Mouse (Mus musculus): ENCODE results near the gene Gaa. TPM values are rescaled to one million over a fixed set of nuclear protein-coding genes. Genes with fewer than 3 reads are reported as not detected.
"Not testable (repeated sequence)": the region's sequence is repeated elsewhere in the genome, so short reads cannot be mapped to it uniquely, and the experiment has no call there.

Gaa gene
- total RNA-seq, 2 experiments from 2014 or later, result 304 to 308 TPM

DNA sequence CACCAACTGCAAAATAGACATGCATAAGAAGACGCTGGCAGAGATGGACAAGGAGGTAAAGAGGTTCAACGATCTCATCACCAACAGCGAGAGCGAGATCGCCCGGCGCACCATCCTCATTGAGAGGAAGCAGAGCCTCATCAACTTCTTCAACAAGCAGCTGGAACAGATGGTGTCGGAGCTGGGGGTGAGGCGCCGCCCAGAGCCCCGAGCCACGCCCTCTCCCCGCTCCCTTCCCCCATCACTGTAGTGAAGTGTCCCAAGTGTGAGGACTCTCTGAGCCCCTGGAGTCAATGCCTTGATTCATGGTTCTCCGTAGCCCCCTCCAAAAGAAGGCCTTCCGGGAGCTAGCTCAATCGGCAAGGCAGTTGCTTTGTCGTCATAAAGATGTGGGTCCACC is 16.7 kb upstream of the Gaa start:
- no peak for DNase-seq (ENCODE audit: extremely low spot score in 1 of 2, low spot score in 1 of 2)

DNA sequence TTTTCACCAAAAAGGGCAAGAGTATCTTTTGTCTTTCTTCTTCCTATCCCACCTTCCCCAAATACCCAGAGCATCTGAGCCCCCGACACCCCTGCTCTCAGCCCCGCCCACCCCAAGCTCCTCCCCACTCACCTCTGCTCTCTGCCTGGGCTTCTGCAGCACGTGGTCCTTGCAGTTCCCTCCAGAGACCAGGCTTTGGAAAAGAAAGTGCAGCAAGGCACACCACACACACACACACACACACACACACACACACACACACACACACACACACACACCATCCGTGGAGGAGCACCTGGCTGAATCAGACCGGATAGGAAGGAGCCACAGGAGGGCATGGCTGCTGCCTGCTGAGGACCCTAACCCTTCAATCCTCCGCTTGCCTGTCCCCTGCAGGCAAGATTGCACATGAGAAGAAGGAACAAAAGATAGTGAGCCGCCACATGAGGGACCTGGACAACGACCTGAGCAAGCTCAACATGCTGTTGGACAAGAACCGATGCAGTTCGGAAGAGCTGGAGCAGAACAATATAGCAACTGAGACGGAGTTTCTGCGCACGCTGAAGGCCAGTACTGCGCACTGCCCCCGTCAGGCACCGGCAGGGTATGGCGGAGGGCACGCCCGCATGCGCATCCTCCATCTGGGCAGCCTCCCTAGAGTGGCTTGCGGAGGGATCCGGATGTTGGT is 14.7 kb upstream of the Gaa start:
- peak in 1 of 2 experiments; percentile 30 for DNase-seq (ENCODE audit: extremely low spot score in 1 of 2, low spot score in 1 of 2)

DNA sequence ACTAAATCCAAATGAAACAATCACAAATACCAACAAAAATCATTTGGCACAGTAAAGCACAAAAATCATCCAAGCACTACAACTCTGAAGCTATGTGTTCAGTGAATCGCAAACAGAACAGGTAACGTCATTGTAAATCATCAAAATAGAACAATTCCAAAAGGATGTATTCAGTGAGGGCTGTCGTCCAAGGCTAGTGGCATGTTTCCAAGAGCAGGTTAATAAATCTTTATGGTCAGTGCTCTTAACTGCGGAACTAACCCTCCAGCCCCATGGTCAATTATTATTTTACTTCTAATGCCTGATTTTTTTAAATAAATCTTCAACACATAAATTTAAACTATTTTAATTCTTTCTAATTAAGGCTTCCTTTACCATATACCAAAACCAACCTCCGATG is 11.1 kb upstream of the Gaa start:
- DNase-seq (ENCODE audit: extremely low spot score in 1 of 2, low spot score in 1 of 2), result not testable (repeated sequence)

DNA sequence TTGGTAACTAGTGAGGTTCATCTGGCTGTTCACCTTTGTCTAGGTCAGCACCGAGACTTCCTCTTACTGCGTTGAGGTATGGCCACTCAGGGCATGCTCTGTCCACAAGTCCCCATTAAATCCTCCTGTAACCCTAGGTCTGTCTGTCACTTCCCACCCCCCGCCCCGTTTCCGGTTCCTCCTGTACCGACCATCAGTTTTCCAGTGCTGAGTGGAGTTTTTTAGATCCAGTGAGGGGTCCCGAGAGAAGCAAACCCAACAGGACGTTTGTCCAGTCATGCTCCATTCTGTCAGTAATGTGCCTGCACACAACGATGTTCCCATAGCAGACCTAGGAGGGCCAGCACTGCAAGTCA is 9.5 kb upstream of the Gaa start:
- no peak for DNase-seq (ENCODE audit: extremely low spot score in 1 of 2, low spot score in 1 of 2)

DNA sequence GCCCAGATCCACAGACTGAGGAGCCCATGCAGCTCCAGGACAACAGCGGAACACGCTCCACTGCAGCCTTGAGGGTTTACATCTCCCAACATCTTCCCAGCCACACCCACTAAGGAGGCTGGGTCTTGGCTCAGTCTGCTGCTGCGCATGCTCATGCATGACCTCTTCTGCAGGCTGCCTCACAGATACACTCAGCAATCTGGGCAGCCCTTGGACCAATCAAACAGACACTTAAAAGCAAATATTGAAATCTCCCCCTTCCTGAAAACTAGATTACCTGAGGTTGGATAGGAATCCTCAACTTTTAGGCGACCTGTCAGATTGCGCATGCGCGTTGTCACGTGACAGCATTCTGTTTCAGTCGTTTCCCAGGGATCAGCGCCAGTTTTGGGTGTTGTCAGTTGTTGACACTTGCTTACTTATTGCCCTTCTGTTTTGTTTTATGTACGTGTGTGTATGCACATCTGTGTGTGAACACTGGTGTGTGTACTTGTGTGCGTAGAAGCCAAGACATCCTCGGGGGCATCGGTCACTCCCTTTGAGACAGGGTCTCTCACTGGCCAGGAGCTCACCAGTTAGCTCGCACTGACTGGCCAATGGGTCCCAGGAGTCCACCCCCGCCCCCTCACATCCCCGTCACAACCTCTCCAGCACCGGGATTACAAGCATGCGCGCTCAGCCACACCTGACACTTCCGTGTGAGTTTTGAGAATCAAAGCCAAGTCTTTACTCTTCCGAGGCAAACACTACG is 8.9 kb upstream of the Gaa start:
- peak; percentile 53 to 58 for DNase-seq (ENCODE audit: extremely low spot score in 1 of 2, low spot score in 1 of 2)

DNA sequence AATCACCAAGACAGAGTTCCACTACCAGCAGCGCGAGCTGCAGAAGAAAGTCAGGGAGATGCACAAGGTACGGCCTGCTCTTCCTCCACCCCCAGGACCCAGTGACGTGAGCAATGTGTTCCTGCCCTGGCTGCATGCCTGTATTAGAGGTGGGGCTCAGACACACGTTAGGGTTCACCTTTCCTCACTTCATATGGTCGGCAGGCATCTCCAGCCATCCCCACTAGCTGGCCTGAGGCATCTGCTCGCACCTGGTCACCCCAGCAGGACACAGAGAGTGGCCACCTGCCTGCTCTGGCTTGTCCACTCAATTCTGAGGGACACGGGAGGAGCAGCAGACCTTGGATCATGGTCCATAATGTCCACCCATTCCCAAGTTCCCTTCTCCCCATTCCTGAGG is 7.7 kb upstream of the Gaa start:
- DNase-seq (ENCODE audit: extremely low spot score in 1 of 2, low spot score in 1 of 2), result no peak

DNA sequence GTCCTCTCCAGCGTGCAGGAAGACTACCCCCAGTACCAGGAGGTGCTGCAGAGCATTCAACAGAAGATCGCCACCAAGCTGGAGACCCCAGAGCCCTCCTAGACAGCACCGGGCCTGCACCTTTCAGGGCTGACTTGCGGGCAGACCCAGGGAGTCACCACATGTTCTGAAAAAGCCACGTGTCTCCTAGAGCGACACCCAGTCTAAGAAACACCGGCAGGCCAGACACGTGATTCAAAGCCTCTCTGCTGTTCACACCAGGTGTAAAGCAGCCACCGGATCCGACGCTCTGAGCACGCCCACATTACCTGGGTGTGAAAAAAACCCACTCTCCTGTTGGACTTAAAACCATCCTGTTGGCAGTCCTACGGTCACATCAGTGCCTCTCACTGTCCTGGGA is 3.3 kb upstream of the Gaa start:
- DNase-seq (ENCODE audit: extremely low spot score in 1 of 2, low spot score in 1 of 2), result no peak

DNA sequence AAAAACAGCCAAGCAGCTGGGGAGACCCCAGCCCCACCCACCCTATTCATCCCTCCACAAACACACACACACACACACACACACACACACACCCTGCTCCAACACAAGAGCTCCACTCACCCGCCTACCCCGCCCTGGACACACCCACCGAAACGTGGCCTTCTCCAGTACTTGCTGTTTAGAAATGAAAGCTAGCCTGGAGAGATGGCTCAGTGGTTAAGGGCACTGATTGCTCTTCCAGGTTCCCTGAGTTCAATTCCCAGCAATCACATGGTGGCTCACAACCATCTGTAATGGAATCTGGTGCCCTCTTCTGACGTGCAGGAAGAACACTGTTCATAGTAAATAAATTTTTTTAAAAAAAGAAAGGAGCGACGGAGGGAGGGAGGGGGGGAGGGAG is 1.9 kb upstream of the Gaa start:
- DNase-seq (ENCODE audit: extremely low spot score in 1 of 2, low spot score in 1 of 2), result no peak

DNA sequence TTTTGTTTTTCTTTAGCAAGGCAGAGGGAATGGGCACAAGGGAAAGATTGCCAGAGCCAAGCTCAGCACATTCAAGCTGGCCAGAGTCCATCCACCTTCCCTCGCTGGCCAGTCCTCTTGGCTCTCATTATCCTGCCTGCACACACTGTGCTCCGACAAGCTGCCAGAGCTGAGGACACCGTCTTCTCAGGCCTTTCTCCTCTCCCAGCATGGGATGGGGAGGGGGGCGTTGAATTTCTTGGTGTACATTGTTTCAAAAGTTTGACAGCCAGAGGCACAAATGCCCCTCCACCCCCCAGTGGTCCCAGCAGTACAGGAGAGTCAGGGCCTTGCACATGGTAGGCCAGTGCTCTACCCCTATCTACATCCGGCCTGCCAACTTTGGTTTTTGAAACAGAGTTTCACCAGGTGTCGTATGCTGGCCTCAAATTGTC is 429 bp upstream of the Gaa start:
- no peak for DNase-seq (ENCODE audit: extremely low spot score in 1 of 2, low spot score in 1 of 2)

DNA sequence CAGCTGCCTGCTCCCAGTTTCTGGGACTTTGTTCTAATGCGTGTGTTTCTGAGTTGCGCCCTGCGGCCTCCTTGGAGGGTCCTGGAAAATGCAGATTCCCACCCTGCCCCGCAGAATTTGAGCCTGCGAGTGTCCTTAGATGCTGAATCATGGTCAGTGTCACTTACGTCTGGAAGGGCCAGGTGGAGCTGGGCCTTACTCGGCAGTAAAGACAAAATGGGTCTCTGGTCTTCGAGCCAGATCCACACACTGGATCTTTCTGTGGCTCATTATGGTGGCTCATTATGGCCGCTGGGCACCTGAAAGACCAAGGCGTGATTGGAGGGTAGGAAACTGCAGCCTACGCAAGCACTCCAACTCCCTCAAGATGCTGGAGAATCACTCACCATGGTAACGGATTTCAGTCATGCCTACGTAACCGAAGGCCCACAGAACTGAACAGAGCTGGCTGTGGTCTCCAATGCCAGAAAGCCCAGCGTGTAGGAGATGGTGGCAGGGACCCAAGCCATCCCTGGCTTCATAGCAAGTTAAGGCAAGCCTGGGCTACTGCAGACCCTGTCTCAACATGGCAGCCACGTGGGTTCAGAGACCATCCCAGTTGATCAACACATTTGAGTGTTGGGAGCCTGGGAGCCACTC is 989 bp downstream of the Gaa start:
- peak; percentile 33 to 46 for DNase-seq (ENCODE audit: extremely low spot score in 1 of 2, low spot score in 1 of 2)

DNA sequence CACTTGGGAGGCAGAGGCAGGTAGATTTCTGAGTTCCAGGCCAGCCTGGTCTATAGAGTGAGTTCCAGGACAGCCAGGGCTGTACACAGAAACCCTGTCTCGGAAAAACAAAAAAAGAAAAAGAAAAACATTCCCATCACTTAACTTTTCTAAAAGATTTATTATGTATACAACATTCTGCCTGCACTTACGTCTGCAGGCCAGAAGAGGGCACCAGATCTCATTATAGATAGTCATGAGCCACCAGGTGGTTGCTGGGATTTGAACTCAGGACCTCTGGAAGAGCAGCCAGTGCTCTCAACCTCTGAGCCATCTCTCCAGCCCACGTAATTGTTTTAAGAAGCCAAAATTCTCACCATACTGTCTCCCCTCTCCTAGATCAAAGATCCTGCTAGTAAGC is 4.8 kb downstream of the Gaa start:
- DNase-seq (ENCODE audit: extremely low spot score in 1 of 2, low spot score in 1 of 2), result not testable (repeated sequence)

DNA sequence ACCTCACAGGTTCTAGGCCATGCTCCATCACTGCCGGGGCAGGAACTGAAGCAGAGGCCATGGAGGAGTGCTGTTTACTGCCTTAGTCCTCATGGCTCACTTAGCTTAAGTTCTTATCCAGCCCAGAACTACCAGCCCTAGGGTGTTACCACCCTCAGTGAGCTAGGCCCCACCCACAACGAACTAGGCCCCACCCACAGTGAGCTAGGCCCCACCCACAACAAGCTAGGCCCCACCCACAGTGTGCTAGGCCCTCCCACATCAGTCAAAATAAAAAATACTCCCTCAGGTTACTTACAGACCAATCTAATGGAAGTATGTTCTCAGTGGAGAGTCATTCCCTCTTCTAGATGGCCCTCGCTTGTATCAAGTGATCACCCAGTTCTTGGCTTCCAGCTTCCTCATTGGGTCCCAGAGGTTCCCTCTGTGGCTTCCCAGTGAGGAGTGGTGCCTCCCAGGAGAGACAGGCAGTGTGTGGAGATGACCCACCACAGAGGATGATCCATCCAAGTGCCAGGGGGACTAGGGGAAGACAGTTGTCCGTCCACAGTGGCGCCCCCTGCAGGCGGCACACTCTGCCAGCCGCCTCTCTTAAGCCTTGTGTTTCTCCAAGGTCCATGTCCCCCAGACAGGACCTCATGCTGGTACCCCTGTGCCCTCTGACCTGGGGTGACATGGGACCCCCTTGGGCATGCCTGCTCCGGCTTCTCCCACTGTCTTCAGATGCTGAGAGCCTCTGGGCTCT is 5.7 kb downstream of the Gaa start:
- DNase-seq (ENCODE audit: extremely low spot score in 1 of 2, low spot score in 1 of 2), result no peak

DNA sequence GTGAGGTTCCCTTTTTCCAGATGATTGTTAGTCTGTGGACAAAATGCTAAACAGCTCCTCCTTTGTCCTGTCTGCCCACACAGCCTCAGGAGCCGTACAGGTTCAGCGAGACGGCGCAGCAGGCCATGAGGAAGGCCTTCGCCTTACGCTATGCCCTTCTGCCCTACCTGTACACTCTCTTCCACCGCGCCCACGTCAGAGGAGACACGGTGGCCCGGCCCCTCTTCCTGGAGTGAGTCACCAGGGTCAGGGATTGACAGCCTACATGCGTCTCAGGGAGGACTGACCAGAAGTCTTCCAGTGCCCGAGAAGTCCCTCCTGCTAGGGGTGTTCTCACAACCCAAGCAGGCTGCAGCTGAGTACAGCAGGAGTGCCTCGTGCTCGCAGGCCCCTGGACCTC is 13.3 kb downstream of the Gaa start:
- DNase-seq (ENCODE audit: extremely low spot score in 1 of 2, low spot score in 1 of 2), result no peak

DNA sequence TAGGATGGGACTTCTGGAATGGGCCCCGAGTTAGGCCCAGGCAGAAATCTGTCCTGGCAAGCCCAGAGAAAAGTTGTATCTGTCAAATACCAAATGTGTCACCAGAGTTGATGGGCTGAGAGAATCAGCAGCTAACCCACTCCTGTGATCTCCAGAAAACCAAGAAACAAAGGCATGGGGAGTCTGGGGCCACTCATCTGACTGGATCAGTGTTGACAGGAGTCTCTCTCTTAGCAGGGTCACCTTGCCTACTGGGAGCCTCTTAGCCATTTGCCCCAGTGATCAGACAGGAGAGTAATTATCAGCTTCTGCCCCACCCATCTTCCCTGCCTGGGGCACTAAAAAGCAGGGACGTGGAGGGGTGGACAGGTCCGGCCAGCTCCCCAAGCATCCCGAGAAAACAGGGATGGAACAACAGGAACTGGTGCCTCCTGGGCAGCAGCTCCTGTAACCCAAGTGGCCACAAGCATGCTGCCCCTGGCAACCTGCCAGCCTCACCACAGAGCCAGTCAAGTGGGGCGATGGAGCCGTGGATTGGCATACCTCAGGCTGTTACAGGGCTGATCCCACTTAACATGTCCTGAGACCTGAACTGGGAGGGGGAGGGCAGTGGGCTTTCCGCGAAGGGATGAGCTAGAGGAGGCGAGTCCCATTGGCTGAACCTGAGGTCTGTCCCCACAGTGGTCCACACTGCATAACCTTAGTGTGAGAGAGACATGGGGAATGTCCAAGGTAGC is 18.3 kb downstream of the Gaa start:
- DNase-seq (ENCODE audit: extremely low spot score in 1 of 2, low spot score in 1 of 2), result peak in 1 of 2 experiments; percentile 25

DNA sequence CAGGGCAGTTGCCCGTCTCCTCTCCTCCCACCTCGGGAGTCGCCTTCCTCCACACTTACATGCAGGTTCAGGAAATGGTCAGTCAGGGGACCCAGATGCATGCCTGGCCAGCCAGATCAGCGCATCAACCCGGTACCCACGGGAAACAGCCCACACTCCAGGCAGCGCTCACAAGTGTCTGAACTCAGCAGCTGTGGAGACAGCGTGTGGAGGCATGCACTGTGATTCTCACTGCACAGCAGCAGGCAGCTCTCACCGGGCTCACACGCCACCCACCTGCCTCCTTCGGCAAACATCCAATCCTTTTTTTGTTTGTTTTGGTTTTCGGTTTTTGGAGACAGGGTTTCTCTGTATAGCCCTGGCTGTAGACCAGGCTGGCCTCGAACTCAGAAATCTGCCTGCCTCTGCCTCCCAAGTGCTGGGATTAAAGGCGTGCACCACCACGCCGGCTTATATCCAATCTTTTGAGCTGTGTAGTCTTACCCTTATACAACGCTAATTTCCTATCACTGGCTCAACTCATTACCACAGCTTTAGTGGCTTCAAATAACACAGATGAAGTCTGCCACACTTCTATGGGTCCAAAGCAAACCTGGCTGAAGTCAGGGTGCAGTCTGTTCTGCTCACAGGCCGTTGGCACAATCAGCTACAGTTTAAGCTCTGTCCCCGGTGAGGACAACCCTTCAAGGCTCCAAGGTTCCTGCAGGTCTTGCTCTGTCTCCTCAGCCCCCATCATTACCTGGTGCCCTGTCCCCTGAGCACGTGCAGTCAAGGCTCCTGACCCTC is 19.7 kb downstream of the Gaa start:
- DNase-seq (ENCODE audit: extremely low spot score in 1 of 2, low spot score in 1 of 2), result no peak

DNA sequence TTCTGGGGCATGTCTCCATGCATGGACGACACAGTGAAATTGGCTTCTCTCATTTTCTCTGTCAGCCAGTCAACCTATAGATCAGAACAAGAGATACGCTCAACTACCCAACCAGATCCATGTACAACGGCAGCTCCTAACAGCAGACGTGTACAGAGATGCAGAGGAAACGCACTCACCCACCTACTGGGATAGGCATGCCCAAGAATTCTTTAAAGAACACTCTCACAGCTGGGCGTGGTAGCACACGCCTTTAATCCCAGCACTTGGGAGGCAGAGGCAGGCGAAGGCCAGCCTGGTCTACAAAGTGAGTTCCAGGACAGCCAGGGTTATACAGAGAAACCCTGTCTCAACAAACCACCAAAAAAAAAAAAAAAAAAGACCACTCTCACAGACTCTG is 25.2 kb downstream of the Gaa start:
- DNase-seq (ENCODE audit: extremely low spot score in 1 of 2, low spot score in 1 of 2), result not testable (repeated sequence)

DNA sequence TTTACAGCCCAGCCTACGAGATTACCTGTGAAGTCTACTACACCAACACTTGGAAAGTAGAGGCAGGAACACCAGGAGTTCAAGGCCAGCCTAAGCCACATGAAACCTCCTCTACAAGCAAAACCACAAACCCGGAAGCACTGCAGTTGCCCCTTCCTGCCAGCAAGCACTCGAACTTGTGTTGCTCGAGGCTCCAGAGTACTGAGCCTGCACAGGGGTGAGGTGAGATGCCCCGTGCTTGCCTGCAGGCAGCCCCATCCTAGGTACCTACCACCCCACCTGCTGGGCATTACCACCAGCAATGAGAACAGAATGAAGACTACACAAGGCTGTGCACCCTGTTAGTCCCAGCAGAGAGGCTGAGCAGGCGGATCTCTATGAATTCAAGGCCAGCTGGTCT is 30.3 kb downstream of the Gaa start:
- no peak for DNase-seq (ENCODE audit: extremely low spot score in 1 of 2, low spot score in 1 of 2)

DNA sequence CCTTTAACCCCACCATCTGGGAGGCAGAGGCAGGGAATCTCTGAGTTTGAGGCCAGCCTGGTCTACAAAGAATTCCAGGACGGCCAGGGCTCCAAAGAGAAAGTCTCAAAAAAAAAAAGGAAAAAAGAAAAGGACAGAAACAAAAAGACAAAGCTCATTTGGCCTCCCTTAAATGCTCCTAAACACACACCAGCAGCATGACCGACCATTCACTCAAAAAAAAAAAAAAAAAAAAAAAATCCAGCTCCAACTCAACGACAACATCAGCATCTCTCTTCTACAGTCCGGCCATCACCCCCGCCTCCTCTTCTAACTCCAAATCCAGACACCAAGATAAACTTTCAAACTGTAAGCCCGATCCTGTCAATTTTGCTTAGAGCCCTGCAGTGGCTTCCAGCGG is 31.2 kb downstream of the Gaa start:
- no peak for DNase-seq (ENCODE audit: extremely low spot score in 1 of 2, low spot score in 1 of 2)

DNA sequence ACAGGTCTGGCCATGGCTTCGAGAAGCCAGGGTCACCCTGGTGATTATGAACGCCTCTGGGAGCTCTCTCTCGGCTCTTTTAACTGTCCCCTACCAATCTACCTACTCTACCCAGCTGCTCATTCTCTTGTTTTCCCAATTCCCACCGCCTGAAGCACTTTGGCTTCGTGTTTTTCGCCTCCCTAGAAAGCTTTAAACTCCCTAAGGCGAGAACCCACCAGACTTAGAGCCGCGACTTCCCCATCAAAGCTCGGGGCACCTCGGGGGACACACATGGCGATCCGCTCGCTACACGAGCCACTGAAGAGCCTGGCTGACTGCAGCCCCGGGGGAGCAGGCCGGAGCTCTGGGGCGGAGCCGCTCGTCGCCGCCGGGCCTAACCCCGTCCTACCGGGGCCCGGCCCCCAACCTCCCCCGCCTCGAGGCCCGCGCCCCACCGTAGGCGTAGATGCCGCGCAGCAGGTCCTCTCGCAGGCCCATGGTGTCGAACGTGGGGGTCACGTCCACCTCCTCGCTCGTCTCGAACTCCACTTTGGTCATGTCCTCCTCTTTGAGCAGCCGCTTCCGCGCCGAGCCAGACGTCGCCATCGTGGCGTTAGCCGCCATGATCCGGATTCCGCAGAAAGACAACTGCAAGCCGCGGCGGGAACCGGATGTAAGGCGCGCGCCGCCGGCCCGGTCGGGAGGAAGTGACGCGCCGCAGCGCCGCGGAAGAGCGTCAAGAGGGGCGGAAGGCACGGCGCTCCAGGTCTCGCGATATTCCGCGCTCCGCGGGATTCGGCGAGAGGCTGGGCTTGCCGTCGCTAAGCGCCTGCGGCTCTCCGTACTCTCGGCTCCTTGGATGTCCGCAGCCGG is 31.9 kb downstream of the Gaa start, which contains the start of gene Eif4a3:
Gene Eif4a3 (minus strand): TSS at position 699 of the 855 bp plus-strand sequence.
- peak; percentile 95 to 96 for DNase-seq (ENCODE audit: extremely low spot score in 1 of 2, low spot score in 1 of 2)
